Mouse (Mus musculus): ENCODE results near the gene Lamb2. TPM values are rescaled to one million over a fixed set of nuclear protein-coding genes. Genes with fewer than 3 reads are reported as not detected.
A peak's percentile ranks its signal among the peaks of the same experiment; 100 is the strongest.

Gene Lamb2
- polyA plus RNA-seq, 1 experiment from 2014 or later: 18.0 TPM

DNA sequence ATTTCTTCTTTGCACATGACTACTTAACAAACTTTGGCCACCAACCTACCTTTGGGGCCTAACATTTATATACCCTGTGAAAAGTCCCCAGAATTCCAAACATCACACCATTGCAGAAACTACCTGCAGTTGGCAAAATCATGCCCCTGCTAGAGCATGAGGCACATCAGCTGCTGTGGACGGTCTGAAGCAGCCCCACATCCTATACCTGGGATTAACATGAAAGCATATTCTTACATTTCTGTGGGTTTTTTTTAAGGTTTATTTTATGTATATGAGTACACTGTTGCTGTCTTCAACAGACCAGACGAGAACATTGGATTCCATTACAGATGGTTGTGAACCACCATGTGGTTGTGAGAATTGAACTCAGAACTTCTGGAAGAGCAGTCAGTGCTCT, 13.3 kb upstream of the Lamb2 start:
- Histone ChIP-seq H3K36me3 (ENCODE audit: control insufficient read depth, insufficient read depth, low read length) (peaks cover 17% of the 10 kb centered on the region; the same call in 1 of the 2 replicates), H3K4me2 (ENCODE audit: low read depth, severe bottlenecking) (no peak overlapping the region)

DNA sequence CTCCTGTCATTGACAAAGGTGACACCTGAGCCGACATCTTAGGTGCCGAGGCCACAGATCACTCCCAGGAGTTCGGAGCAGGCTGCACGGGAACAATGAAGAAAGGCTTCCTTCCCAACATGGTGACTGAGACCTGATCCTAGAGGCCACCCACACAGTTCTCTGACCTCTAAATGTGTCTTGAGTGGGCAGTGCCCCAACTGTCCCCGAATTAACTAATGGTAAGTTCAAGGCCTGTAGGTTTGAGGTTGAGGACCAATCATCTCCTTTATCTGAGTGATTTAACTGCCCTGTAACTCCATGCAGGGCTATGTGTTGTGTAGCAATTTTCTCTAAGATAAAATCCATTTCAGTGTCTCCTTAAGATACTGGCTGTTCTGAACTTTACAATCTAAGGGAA, 10.1 kb upstream of the Lamb2 start:
- no peaks in the 10 kb centered on the region for H3K9me3 ChIP-seq (ENCODE audit: control insufficient read depth, low read length)
- no peaks in the 10 kb centered on the region for H3K27me3 ChIP-seq (ENCODE audit: control insufficient read depth, insufficient read depth, low read length)
- 70% methylated on average over 5 of the region's 5 CpGs for WGBS

More for the DNA sequence above, 13.3 kb upstream of the Lamb2 start:
- Histone ChIP-seq H3K27ac (replicated peaks; ENCODE audit: low read depth, low read length) (no peak overlapping the region), H3K4me1 (ENCODE audit: control insufficient read depth, insufficient read depth, low read length) (peaks cover 5% of the 10 kb centered on the region), H3K27me3 (ENCODE audit: control insufficient read depth, insufficient read depth, low read length) (no peaks in the 10 kb centered on the region), H3K4me3 (ENCODE audit: low read depth, low read length) (no peak overlapping the region), H3K9ac (ENCODE audit: low read length) (no peak overlapping the region), H3K9me3 (ENCODE audit: control insufficient read depth, low read length) (no peaks in the 10 kb centered on the region)
- ATAC-seq (ENCODE audit: insufficient number of reproducible peaks, low FRiP score, low TSS enrichment, low read depth): no peak
- 90% methylated on average over 2 of the region's 2 CpGs for WGBS
- DNase-seq (ENCODE audit: low spot score): no peak

DNA sequence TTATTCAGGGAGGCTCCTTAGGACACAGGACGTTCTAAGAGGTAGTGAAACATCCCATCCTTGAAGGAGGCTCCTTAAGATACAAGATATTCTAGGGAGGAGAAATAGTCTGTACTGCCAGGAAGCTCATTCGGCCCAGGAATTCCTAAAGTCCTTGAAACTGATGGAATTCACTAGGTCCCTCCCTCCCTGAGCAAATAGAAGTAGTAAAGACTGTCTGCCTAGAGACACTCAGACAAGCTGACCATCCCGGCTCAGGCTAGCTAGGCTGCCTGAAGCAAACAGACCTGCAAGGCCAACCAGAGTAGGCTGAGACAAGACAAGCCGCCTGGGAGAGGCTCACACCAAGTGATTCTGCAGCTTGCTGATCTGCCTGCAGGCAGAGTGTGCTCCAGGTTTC, 9.7 kb upstream of the Lamb2 start:
- Histone ChIP-seq H3K4me2 (ENCODE audit: low read depth, severe bottlenecking) (no peak overlapping the region), H3K27ac (replicated peaks; ENCODE audit: low read depth, low read length) (no peak overlapping the region), H3K9me3 (ENCODE audit: control insufficient read depth, low read length) (no peaks in the 10 kb centered on the region), H3K4me1 (ENCODE audit: control insufficient read depth, insufficient read depth, low read length) (no peaks in the 10 kb centered on the region), H3K4me3 (ENCODE audit: low read depth, low read length) (no peak overlapping the region), H3K9ac (ENCODE audit: low read length) (no peak overlapping the region), H3K36me3 (ENCODE audit: control insufficient read depth, insufficient read depth, low read length) (peaks cover 7% of the 10 kb centered on the region; the same call in 1 of the 2 replicates), H3K27me3 (ENCODE audit: control insufficient read depth, insufficient read depth, low read length) (no peaks in the 10 kb centered on the region)
- DNase-seq (ENCODE audit: low spot score) (no peak), ATAC-seq (ENCODE audit: insufficient number of reproducible peaks, low FRiP score, low TSS enrichment, low read depth) (no peak)
- WGBS: 77% methylated on average over 4 of the region's 4 CpGs

More for the DNA sequence above, 10.1 kb upstream of the Lamb2 start:
- no peaks in the 10 kb centered on the region for H3K4me1 ChIP-seq (ENCODE audit: control insufficient read depth, insufficient read depth, low read length)
- H3K36me3 ChIP-seq (ENCODE audit: control insufficient read depth, insufficient read depth, low read length): peaks cover 7% of the 10 kb centered on the region; the same call in 1 of the 2 replicates
- H3K4me2 ChIP-seq (ENCODE audit: low read depth, severe bottlenecking): no peak overlapping the region
- H3K27ac ChIP-seq (replicated peaks; ENCODE audit: low read depth, low read length): no peak overlapping the region
- no peak overlapping the region for H3K9ac ChIP-seq (ENCODE audit: low read length)
- DNase-seq (ENCODE audit: low spot score): no peak
- no peak for ATAC-seq (ENCODE audit: insufficient number of reproducible peaks, low FRiP score, low TSS enrichment, low read depth)
- no peak overlapping the region for H3K4me3 ChIP-seq (ENCODE audit: low read depth, low read length)

DNA sequence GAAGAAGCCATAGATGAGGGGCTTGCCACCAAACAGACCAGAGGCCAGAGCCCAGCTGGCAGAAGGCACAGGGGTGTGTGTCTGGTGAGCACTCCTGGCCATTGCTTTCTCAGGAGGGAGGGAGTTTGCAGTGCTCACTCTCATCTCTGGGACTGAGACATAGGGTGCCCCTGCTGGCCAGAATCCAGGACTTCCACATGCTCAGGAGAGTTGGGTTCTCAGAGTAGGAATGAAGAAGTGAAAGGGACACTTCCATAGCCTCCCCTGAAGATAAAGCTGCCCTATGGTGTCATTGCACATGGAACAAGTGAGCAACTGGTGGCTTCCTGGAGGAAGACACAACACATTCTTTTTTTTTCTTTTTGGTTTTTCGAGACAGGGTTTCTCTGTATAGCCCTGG, 5.0 kb upstream of the Lamb2 start:
- Histone ChIP-seq H3K9ac (ENCODE audit: low read length) (no peak overlapping the region), H3K9me3 (ENCODE audit: control insufficient read depth, low read length) (no peaks in the 10 kb centered on the region), H3K4me1 (ENCODE audit: control insufficient read depth, insufficient read depth, low read length) (peaks cover 4% of the 10 kb centered on the region; the same call in 1 of the 2 replicates), H3K27me3 (ENCODE audit: control insufficient read depth, insufficient read depth, low read length) (no peaks in the 10 kb centered on the region), H3K4me2 (ENCODE audit: low read depth, severe bottlenecking) (no peak overlapping the region), H3K27ac (replicated peaks; ENCODE audit: low read depth, low read length) (no peak overlapping the region), H3K36me3 (ENCODE audit: control insufficient read depth, insufficient read depth, low read length) (no peaks in the 10 kb centered on the region), H3K4me3 (ENCODE audit: low read depth, low read length) (no peak overlapping the region)
- ATAC-seq (ENCODE audit: insufficient number of reproducible peaks, low FRiP score, low TSS enrichment, low read depth) (no peak), DNase-seq (ENCODE audit: low spot score) (no peak)
- 67% methylated on average over 1 of the region's 1 CpGs for WGBS

DNA sequence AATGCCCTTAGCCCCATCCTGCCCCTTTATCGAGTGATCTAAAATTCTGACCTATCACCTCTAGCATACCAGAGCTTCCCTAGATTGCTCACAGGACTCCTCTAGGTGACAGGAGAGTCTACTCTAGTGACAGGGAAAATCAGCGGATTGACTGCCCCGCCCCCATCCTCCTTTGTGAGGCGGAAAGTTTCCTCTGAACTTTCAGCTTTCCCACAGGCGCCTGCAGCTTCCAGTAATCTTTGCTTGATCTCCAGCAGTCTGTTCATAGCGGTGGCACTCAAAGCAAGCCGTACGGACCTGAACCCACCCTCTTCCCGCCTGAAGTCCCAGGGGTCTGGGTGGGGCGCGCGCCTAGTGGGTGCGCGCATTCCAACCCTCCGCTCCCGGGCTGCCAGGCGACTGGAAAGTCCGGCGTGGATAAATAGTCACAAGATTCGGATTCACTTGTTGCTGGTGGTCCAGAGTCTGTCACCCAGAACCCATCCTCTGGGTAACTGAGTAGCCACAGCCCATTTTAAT, 839 bp upstream of the Lamb2 start:
- under 1% methylated on average over 20 of the region's 20 CpGs for WGBS
- H3K4me1 ChIP-seq (ENCODE audit: control insufficient read depth, insufficient read depth, low read length): peaks cover 7% of the 10 kb centered on the region
- ATAC-seq (ENCODE audit: insufficient number of reproducible peaks, low FRiP score, low TSS enrichment, low read depth) (no peak), DNase-seq (ENCODE audit: low spot score) (peak; percentile 90)
- peak overlapping the region; percentile 37 for H3K4me2 ChIP-seq (ENCODE audit: low read depth, severe bottlenecking)
- peak overlapping the region; percentile 31 for H3K4me3 ChIP-seq (ENCODE audit: low read depth, low read length)
- H3K9ac ChIP-seq (ENCODE audit: low read length): peak overlapping the region; percentile 28
- H3K27me3 ChIP-seq (ENCODE audit: control insufficient read depth, insufficient read depth, low read length): no peaks in the 10 kb centered on the region
- no peaks in the 10 kb centered on the region for H3K9me3 ChIP-seq (ENCODE audit: control insufficient read depth, low read length)
- H3K36me3 ChIP-seq (ENCODE audit: control insufficient read depth, insufficient read depth, low read length): peaks cover 6% of the 10 kb centered on the region; the same call in 1 of the 2 replicates
- peak overlapping the region; percentile 67 for H3K27ac ChIP-seq (replicated peaks; ENCODE audit: low read depth, low read length)

DNA sequence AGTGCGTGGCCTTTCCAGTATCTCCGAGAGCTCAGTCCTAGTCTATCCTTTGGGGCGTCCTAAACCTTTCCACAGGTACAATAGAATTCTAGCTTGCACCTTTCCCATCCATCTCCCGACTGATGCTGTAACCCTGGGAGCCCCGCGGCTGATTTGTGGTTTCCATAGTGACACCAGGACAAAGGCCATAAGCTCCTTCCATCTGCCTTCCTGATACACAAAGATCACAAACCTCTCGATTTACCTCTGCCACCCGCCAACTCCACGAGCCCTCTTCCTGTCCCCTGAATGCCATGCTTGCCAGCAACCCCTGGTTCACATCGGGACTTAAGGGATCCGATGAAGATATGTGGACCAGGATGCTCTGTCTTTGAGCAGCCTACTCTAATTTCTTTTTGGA, 295 bp upstream of the Lamb2 start:
- Histone ChIP-seq H3K36me3 (ENCODE audit: control insufficient read depth, insufficient read depth, low read length) (peaks cover 8% of the 10 kb centered on the region; the same call in 1 of the 2 replicates), H3K4me3 (ENCODE audit: low read depth, low read length) (peak overlapping the region; percentile 31), H3K4me1 (ENCODE audit: control insufficient read depth, insufficient read depth, low read length) (peaks cover 7% of the 10 kb centered on the region), H3K27me3 (ENCODE audit: control insufficient read depth, insufficient read depth, low read length) (no peaks in the 10 kb centered on the region), H3K27ac (replicated peaks; ENCODE audit: low read depth, low read length) (peak overlapping the region; percentile 67; the same call in 1 of the 2 replicates), H3K9ac (ENCODE audit: low read length) (peak overlapping the region; percentile 28; the same call in 1 of the 2 replicates), H3K9me3 (ENCODE audit: control insufficient read depth, low read length) (no peaks in the 10 kb centered on the region), H3K4me2 (ENCODE audit: low read depth, severe bottlenecking) (peak overlapping the region; percentile 37; the same call in 1 of the 2 replicates)
- no peak for ATAC-seq (ENCODE audit: insufficient number of reproducible peaks, low FRiP score, low TSS enrichment, low read depth)
- WGBS: 44% methylated on average over 11 of the region's 11 CpGs
- no peak for DNase-seq (ENCODE audit: low spot score)

DNA sequence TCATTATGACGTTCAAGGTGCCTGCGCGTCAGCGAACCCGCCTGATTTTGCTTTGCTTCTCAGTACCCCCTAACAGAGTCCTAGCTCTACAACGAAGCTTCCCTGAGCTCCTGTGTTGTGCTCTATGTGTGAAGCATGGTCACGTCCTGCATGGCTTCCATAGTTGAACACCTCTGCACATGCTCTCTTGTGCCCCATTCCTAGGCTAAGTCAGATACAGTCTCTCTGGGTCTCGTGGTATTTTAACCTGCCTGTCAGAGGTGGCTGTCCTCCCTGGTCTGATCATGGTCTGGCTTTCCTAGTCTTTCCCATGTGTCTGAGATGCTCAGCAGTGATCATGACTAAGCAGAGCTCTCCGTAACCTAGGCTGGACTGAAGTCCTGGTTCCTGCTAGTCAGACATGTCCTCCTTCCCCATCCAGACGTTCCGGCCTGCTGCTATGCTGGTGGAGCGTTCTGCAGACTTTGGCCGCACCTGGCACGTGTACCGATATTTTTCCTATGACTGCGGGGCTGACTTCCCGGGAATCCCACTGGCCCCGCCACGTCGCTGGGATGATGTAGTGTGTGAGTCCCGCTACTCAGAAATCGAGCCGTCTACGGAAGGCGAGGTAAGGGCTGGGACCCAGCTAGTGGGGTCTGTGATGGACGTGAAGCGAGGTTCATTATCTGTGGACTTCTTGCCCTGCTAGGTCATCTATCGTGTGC, 1.4 kb downstream of the Lamb2 start:
- WGBS: 91% methylated on average over 28 of the region's 28 CpGs
- DNase-seq (ENCODE audit: low spot score): no peak
- peaks cover 7% of the 10 kb centered on the region for H3K4me1 ChIP-seq (ENCODE audit: control insufficient read depth, insufficient read depth, low read length)
- H3K4me3 ChIP-seq (ENCODE audit: low read depth, low read length): no peak overlapping the region
- H3K4me2 ChIP-seq (ENCODE audit: low read depth, severe bottlenecking): no peak overlapping the region
- no peak overlapping the region for H3K9ac ChIP-seq (ENCODE audit: low read length)
- no peaks in the 10 kb centered on the region for H3K27me3 ChIP-seq (ENCODE audit: control insufficient read depth, insufficient read depth, low read length)
- H3K9me3 ChIP-seq (ENCODE audit: control insufficient read depth, low read length): no peaks in the 10 kb centered on the region
- no peak for ATAC-seq (ENCODE audit: insufficient number of reproducible peaks, low FRiP score, low TSS enrichment, low read depth)
- H3K27ac ChIP-seq (replicated peaks; ENCODE audit: low read depth, low read length): no peak overlapping the region
- H3K36me3 ChIP-seq (ENCODE audit: control insufficient read depth, insufficient read depth, low read length): peaks cover 10% of the 10 kb centered on the region; the same call in 1 of the 2 replicates

DNA sequence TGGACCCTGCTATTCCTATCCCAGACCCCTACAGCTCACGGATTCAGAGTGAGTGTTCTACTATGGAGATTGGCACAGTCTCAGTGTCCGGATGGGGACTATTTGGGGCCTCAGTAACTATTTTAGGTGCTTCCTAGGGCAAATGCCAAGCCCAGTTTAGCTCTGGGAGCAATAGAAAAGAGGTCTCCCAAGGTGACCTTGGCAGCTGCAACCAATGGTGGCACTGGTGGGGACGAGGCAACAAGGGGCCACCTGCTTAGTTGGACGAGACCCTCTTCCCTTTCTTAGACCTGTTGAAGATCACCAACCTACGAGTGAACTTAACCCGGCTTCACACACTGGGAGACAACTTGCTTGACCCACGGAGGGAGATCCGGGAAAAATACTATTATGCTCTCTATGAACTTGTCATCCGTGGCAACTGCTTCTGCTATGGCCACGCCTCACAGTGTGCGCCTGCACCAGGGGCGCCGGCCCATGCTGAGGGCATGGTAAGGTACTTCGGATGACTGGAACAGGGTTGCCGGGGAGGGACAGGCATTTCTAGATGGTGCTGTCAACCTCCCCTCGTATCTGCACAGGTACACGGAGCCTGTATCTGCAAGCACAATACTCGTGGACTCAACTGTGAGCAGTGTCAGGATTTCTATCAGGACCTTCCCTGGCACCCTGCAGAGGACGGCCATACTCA, 2.1 kb downstream of the Lamb2 start:
- ATAC-seq (ENCODE audit: insufficient number of reproducible peaks, low FRiP score, low TSS enrichment, low read depth) (no peak), DNase-seq (ENCODE audit: low spot score) (no peak)
- H3K4me2 ChIP-seq (ENCODE audit: low read depth, severe bottlenecking): no peak overlapping the region
- H3K27ac ChIP-seq (replicated peaks; ENCODE audit: low read depth, low read length): no peak overlapping the region
- H3K9ac ChIP-seq (ENCODE audit: low read length): no peak overlapping the region
- 91% methylated on average over 19 of the region's 19 CpGs for WGBS
- H3K4me3 ChIP-seq (ENCODE audit: low read depth, low read length): no peak overlapping the region
- H3K4me1 ChIP-seq (ENCODE audit: control insufficient read depth, insufficient read depth, low read length): peaks cover 7% of the 10 kb centered on the region
- H3K36me3 ChIP-seq (ENCODE audit: control insufficient read depth, insufficient read depth, low read length): peaks cover 10% of the 10 kb centered on the region; the same call in 1 of the 2 replicates
- H3K9me3 ChIP-seq (ENCODE audit: control insufficient read depth, low read length): no peaks in the 10 kb centered on the region
- no peaks in the 10 kb centered on the region for H3K27me3 ChIP-seq (ENCODE audit: control insufficient read depth, insufficient read depth, low read length)
